Mouse (Mus musculus): ENCODE measurements around the gene Cpt1a. TPM values are rescaled to one million over a fixed set of nuclear protein-coding genes. Genes with fewer than 3 reads are reported as not detected.

The Cpt1a gene
- polyA plus RNA-seq, 1 experiment from 2014 or later = 24.3 TPM

DNA sequence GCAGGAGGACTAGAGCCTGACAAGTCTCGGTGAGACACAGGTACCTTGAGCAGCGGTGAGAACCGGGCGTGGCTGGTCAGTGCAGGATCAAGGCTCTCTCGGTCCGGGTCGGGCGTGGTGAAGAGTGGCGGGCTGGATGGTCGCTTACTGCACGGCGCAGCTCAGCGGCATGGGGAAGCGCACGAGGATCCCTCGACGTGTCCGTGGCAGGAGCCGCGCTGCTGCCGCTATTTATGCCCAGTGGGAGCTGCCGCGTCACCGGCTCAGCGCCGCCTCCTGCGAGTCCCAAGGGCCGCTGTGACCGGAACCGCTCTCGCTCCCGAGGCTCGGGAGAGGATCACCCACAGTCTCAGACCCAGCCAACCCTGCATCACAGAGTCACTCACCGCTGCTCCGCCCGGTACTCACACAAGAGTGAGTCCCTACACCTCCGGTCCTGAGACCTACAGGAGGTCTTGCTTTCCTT, 92.2 kb downstream of the Cpt1a start, which contains the start of gene Gal:
Gene Gal (minus strand): TSS at position 277 of the 466 bp plus-strand sequence.
- Histone ChIP-seq H3K9ac (ENCODE audit: low read length) (peak within 1 kb of the TSS; percentile 23; the same call in 1 of the 2 replicates), H3K4me3 (ENCODE audit: low read depth, low read length) (peak within 1 kb of the TSS; percentile 31), H3K36me3 (ENCODE audit: control insufficient read depth, insufficient read depth, low read length) (no peaks in the 10 kb centered on the region), H3K9me3 (ENCODE audit: control insufficient read depth, low read length) (0 out of 2 replicates have a peak, but pooled peaks cover 3% of the 10 kb centered on the region), H3K27me3 (replicated peaks; ENCODE audit: control insufficient read depth, insufficient read depth, low read length) (peaks cover 26% of the 10 kb centered on the region), H3K4me2 (ENCODE audit: low read length) (peak within 1 kb of the TSS; percentile 53), H3K27ac (ENCODE audit: low read depth) (no peak within 1 kb of the TSS), H3K4me1 (replicated peaks; ENCODE audit: control insufficient read depth, insufficient read depth, low read length) (no peaks in the 10 kb centered on the region)
- DNase-seq (ENCODE audit: low spot score) (peak; percentile 62), ATAC-seq (replicated peaks; ENCODE audit: low FRiP score, low TSS enrichment, low read depth) (peak; percentile 40; the same call in 1 of the 2 replicates)
- WGBS = 2% methylated on average over 37 of the region's 37 CpGs

DNA sequence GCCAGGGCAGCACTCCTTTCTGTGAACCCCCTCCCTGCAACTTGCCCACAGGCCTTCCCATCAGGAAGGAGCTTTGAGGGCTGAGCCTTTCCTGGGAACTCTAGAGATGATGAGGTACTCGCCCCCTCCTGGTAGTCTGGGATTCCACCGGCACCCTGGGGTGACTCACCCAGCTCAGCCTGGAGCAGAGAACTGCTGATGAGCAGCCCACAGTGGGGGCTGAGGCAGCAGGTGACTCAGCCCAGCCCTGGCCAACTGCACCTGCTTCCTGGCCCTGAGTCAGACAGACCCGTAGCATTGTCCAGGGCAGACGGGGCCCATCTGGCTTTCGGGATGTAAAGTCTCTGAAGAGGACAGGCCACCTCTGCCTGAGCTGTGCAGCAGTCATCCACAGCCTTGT, 97.1 kb downstream of the Cpt1a start:
- 37% methylated on average over 5 of the region's 5 CpGs for WGBS
- 0 out of 2 replicates have a peak, but pooled peaks cover 14% of the 10 kb centered on the region for H3K27me3 ChIP-seq (replicated peaks; ENCODE audit: control insufficient read depth, insufficient read depth, low read length)
- no peak overlapping the region for H3K4me3 ChIP-seq (ENCODE audit: low read depth, low read length)
- H3K4me1 ChIP-seq (replicated peaks; ENCODE audit: control insufficient read depth, insufficient read depth, low read length) = no peaks in the 10 kb centered on the region
- no peaks in the 10 kb centered on the region for H3K36me3 ChIP-seq (ENCODE audit: control insufficient read depth, insufficient read depth, low read length)
- H3K27ac ChIP-seq (ENCODE audit: low read depth) = no peak overlapping the region
- H3K4me2 ChIP-seq (ENCODE audit: low read length) = no peak overlapping the region
- 0 out of 2 replicates have a peak, but pooled peaks cover 3% of the 10 kb centered on the region for H3K9me3 ChIP-seq (ENCODE audit: control insufficient read depth, low read length)
- no peak for DNase-seq (ENCODE audit: low spot score)
- ATAC-seq (replicated peaks; ENCODE audit: low FRiP score, low TSS enrichment, low read depth) = peak; percentile 63; the same call in 1 of the 2 replicates
- no peak overlapping the region for H3K9ac ChIP-seq (ENCODE audit: low read length)

DNA sequence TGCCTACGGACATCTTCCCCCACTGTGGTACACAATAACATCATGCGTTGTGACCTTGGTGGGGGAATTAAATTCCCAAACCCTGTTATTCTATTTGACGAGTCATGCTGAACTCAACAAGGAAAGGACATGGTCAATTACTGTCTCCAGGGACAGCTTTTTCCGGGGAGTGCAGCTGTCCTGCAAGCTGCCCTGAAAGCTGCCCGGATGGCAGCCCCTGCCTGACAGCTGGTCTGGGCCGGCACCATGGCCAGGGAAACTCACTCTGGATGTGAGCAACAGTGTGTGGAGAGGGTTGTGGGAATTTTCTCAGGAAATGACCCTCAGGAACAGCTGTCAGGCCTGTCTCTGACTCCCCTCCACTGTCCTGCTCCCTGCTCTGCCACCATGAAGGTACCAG, 100.4 kb downstream of the Cpt1a start:
- H3K27me3 ChIP-seq (replicated peaks; ENCODE audit: control insufficient read depth, insufficient read depth, low read length) = no peaks in the 10 kb centered on the region
- no peaks in the 10 kb centered on the region for H3K4me1 ChIP-seq (replicated peaks; ENCODE audit: control insufficient read depth, insufficient read depth, low read length)
- H3K4me3 ChIP-seq (ENCODE audit: low read depth, low read length) = no peak overlapping the region
- H3K9ac ChIP-seq (ENCODE audit: low read length) = no peak overlapping the region
- H3K36me3 ChIP-seq (ENCODE audit: control insufficient read depth, insufficient read depth, low read length) = no peaks in the 10 kb centered on the region
- H3K9me3 ChIP-seq (ENCODE audit: control insufficient read depth, low read length) = 0 out of 2 replicates have a peak, but pooled peaks cover 3% of the 10 kb centered on the region
- no peak overlapping the region for H3K4me2 ChIP-seq (ENCODE audit: low read length)
- DNase-seq (ENCODE audit: low spot score) = no peak
- WGBS = 72% methylated on average over 6 of the region's 6 CpGs
- no peak for ATAC-seq (replicated peaks; ENCODE audit: low FRiP score, low TSS enrichment, low read depth)
- H3K27ac ChIP-seq (ENCODE audit: low read depth) = no peak overlapping the region

DNA sequence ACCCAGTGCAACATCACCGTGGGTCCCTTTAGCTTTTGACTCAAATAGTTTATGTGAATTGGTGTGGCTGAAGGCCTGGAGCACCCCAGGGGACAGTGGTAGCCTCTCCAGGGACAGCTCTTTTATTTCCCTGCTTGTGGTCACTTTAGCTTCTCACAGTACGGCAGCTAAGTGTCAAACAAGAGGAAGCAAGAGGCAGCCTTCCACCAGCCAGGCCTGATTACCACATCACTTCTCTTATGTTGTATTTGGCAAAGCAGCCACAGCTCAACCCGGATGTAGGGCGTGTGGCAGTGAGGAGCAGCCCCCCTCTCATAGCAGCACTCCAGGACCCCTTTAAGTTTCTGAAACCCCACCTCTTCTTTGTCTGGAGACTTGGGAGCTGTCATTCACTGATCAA, 100.8 kb downstream of the Cpt1a start:
- no peak overlapping the region for H3K9ac ChIP-seq (ENCODE audit: low read length)
- WGBS = 48% methylated on average over 4 of the region's 4 CpGs
- no peak overlapping the region for H3K27ac ChIP-seq (ENCODE audit: low read depth)
- no peak overlapping the region for H3K4me3 ChIP-seq (ENCODE audit: low read depth, low read length)
- H3K4me2 ChIP-seq (ENCODE audit: low read length) = no peak overlapping the region
- no peak for ATAC-seq (replicated peaks; ENCODE audit: low FRiP score, low TSS enrichment, low read depth)
- DNase-seq (ENCODE audit: low spot score) = no peak
- H3K4me1 ChIP-seq (replicated peaks; ENCODE audit: control insufficient read depth, insufficient read depth, low read length) = no peaks in the 10 kb centered on the region
- H3K27me3 ChIP-seq (replicated peaks; ENCODE audit: control insufficient read depth, insufficient read depth, low read length) = no peaks in the 10 kb centered on the region
- no peaks in the 10 kb centered on the region for H3K36me3 ChIP-seq (ENCODE audit: control insufficient read depth, insufficient read depth, low read length)
- H3K9me3 ChIP-seq (ENCODE audit: control insufficient read depth, low read length) = 0 out of 2 replicates have a peak, but pooled peaks cover 3% of the 10 kb centered on the region

DNA sequence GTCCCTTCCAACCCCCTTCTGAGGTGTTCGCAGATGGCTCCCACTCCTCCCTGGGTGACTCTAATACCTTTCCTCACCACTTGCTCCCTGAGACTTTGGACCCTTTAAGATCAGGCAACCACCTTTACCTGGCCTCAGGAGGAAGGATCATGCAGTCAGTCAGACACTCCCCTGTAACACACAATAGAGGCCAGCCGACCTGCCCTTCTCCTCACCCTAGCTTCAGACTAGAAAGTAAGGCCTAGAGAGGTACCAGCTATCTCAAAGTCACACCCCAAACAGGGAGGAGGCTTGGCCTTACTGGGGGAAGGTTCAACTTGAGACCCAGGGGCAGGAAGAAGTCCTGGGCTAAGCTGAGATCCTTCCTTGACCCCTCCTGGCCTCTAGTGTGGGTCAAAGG, 102.1 kb downstream of the Cpt1a start:
- Histone ChIP-seq H3K9me3 (ENCODE audit: control insufficient read depth, low read length) (no peaks in the 10 kb centered on the region), H3K27ac (ENCODE audit: low read depth) (no peak overlapping the region), H3K4me2 (ENCODE audit: low read length) (no peak overlapping the region), H3K9ac (ENCODE audit: low read length) (no peak overlapping the region), H3K4me3 (ENCODE audit: low read depth, low read length) (no peak overlapping the region), H3K4me1 (replicated peaks; ENCODE audit: control insufficient read depth, insufficient read depth, low read length) (no peaks in the 10 kb centered on the region), H3K27me3 (replicated peaks; ENCODE audit: control insufficient read depth, insufficient read depth, low read length) (no peaks in the 10 kb centered on the region), H3K36me3 (ENCODE audit: control insufficient read depth, insufficient read depth, low read length) (no peaks in the 10 kb centered on the region)
- 57% methylated on average over 2 of the region's 2 CpGs for WGBS
- DNase-seq (ENCODE audit: low spot score) = no peak
- ATAC-seq (replicated peaks; ENCODE audit: low FRiP score, low TSS enrichment, low read depth) = no peak; the same call in 1 of the 2 replicates

DNA sequence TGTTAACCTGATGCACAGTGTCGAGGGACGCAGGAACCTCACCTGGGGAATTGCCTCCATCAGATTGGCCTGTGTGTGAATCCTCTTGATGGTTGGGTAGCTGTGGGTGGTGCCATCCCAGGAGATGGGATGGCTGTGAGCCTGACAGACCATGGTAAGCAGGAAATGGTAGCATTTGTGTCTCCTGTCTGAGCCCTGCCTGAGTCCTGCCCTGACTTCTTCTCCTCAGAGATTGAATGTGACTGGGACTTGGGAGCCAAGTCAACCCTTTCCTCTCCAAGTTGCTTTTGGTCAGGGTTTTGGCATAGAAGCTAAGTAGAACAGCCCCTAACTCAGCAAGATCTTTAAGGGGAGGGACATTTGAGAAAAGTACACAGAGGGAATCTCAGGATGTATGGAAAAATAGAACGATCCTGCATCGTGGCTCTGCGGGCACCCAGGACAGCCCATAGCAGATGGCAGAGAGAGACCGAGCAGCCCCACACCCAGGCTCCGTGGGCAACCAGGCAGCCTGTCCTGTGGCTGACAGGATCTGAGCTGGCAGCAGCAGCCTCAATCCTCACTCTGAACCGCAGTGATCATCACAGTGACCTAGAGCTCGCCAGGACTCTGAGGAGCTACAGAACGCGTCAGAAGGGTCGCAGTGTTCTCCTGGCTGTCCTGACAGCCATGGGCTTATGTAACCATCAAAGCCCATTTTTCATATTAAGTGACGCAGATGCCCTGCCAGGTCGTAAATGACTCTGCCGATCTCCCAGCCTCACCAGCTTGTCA, 106.1 kb downstream of the Cpt1a start:
- 77% methylated on average over 15 of the region's 15 CpGs for WGBS
- DNase-seq (ENCODE audit: low spot score) = no peak
- Histone ChIP-seq H3K4me2 (ENCODE audit: low read length) (no peak overlapping the region), H3K27me3 (replicated peaks; ENCODE audit: control insufficient read depth, insufficient read depth, low read length) (no peaks in the 10 kb centered on the region), H3K4me3 (ENCODE audit: low read depth, low read length) (no peak overlapping the region), H3K9ac (ENCODE audit: low read length) (no peak overlapping the region), H3K4me1 (replicated peaks; ENCODE audit: control insufficient read depth, insufficient read depth, low read length) (no peaks in the 10 kb centered on the region), H3K36me3 (ENCODE audit: control insufficient read depth, insufficient read depth, low read length) (no peaks in the 10 kb centered on the region), H3K27ac (ENCODE audit: low read depth) (no peak overlapping the region), H3K9me3 (ENCODE audit: control insufficient read depth, low read length) (no peaks in the 10 kb centered on the region)
- ATAC-seq (replicated peaks; ENCODE audit: low FRiP score, low TSS enrichment, low read depth) = no peak

DNA sequence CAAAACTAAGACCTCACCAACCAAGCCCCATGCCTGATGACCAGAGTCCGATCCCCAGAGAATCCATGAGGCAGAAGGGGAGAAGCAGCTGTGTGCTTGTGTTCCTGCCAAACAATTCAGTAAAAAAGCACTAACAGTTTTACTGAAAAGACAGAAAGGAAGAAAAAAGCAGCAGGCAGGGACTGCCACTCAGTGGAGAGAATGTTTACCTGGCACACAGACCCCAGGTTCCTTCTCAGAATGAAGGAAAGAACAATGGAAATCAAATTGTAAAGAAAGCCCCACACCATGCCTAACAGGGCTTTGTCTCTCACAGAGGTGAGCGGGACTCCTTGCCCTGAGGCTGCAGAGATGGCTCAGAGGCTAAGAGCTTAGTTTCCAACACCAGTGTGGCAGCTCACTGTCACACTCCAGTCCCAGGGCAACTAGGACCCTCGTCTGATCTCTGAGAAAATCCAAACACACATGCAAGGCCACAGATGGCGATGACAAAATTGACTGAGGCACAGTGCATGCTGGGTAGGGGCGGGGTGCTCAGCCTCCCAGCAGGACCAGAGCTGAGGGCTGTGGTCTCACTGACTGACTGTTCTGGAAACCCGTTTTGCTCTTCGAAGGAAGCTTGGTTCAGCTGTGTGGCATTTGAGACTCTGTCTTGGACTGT, 107.2 kb downstream of the Cpt1a start:
- H3K9ac ChIP-seq (ENCODE audit: low read length) = no peak overlapping the region
- H3K27ac ChIP-seq (ENCODE audit: low read depth) = no peak overlapping the region
- no peak overlapping the region for H3K4me3 ChIP-seq (ENCODE audit: low read depth, low read length)
- no peaks in the 10 kb centered on the region for H3K9me3 ChIP-seq (ENCODE audit: control insufficient read depth, low read length)
- no peaks in the 10 kb centered on the region for H3K36me3 ChIP-seq (ENCODE audit: control insufficient read depth, insufficient read depth, low read length)
- ATAC-seq (replicated peaks; ENCODE audit: low FRiP score, low TSS enrichment, low read depth) (no peak), DNase-seq (ENCODE audit: low spot score) (no peak)
- H3K27me3 ChIP-seq (replicated peaks; ENCODE audit: control insufficient read depth, insufficient read depth, low read length) = no peaks in the 10 kb centered on the region
- no peaks in the 10 kb centered on the region for H3K4me1 ChIP-seq (replicated peaks; ENCODE audit: control insufficient read depth, insufficient read depth, low read length)
- no peak overlapping the region for H3K4me2 ChIP-seq (ENCODE audit: low read length)
- WGBS = 57% methylated on average over 7 of the region's 7 CpGs

DNA sequence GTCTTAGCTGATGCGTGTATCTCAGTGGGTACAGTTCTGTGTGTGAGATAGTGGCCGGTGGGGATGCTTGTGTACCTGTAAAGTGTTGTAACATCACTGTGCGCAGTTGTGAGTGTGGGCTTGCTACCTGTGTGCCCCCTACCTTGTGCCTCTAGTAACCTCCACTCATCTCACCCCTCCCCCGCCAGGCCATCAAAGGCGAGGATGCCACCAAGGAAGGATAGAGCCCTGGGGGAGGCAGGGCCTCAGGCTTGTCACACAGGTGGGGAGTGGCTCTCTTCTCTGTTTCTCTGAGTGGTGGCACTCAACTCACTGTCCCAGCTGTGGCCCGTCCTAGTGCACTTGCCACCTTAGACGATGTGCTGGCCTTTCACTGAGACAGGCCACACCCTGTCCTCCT, 108.9 kb downstream of the Cpt1a start:
- Histone ChIP-seq H3K27me3 (replicated peaks; ENCODE audit: control insufficient read depth, insufficient read depth, low read length) (no peaks in the 10 kb centered on the region), H3K4me2 (ENCODE audit: low read length) (no peak overlapping the region), H3K9ac (ENCODE audit: low read length) (no peak overlapping the region), H3K36me3 (ENCODE audit: control insufficient read depth, insufficient read depth, low read length) (no peaks in the 10 kb centered on the region), H3K4me3 (ENCODE audit: low read depth, low read length) (no peak overlapping the region), H3K4me1 (replicated peaks; ENCODE audit: control insufficient read depth, insufficient read depth, low read length) (no peaks in the 10 kb centered on the region), H3K27ac (ENCODE audit: low read depth) (no peak overlapping the region), H3K9me3 (ENCODE audit: control insufficient read depth, low read length) (no peaks in the 10 kb centered on the region)
- 58% methylated on average over 7 of the region's 7 CpGs for WGBS
- DNase-seq (ENCODE audit: low spot score) (no peak), ATAC-seq (replicated peaks; ENCODE audit: low FRiP score, low TSS enrichment, low read depth) (no peak)

All from intestine, embryonic 14.5 days (tissue).